Mouse (Mus musculus) intestine, postnatal 0 days (tissue): Measurements from ENCODE around the gene Lrrc23. TPM values are rescaled to one million over a fixed set of nuclear protein-coding genes. Genes with fewer than 3 reads are reported as not detected.

Experiments used
- ATAC-seq: fragments of 200-750 bp; cut with Nextera tagmentation; 2 replicates; pipeline ENCODE4 v1.8.0; 2017; ENCODE audit warnings: mild to moderate bottlenecking, moderate TSS enrichment, moderate library complexity
- H3K27ac ChIP-seq: fragments of 300-500 bp; sonication (generic); 2 replicates; pipeline ENCODE4 v1.5.1; 2014; ENCODE audit warnings: mild to moderate bottlenecking, low read depth, low read length, moderate library complexity
- H3K27me3 ChIP-seq: fragments of 300-500 bp; sonication (generic); replicated peaks from 2 replicates; pipeline ENCODE4 v1.6.1; 2014; ENCODE audit warnings: low read length, mixed read lengths; ENCODE audit not compliant: control insufficient read depth, insufficient read depth
- H3K36me3 ChIP-seq: fragments of 300-500 bp; sonication (generic); 2 replicates; pipeline ENCODE4 v1.6.1; 2014; ENCODE audit warnings: mild to moderate bottlenecking, moderate library complexity; ENCODE audit not compliant: control insufficient read depth, insufficient read depth
- H3K4me1 ChIP-seq: fragments of 300-500 bp; sonication (generic); replicated peaks from 2 replicates; pipeline ENCODE4 v1.6.1; 2014; ENCODE audit warnings: antibody characterized with exemption, low read length, mixed read lengths; ENCODE audit not compliant: control insufficient read depth, insufficient read depth
- H3K4me2 ChIP-seq: fragments of 300-500 bp; sonication (generic); replicated peaks from 2 replicates; pipeline ENCODE4 v1.6.1; 2014; ENCODE audit warnings: low read depth, mild to moderate bottlenecking, moderate library complexity
- H3K4me3 ChIP-seq: fragments of 300-500 bp; sonication (generic); 2 replicates; pipeline ENCODE4 v1.5.1; 2014; ENCODE audit warnings: low read depth, low read length
- H3K9ac ChIP-seq: fragments of 300-500 bp; sonication (generic); 2 replicates; pipeline ENCODE4 v1.6.1; 2014; ENCODE audit warnings: mild to moderate bottlenecking, low read depth, low read length
- H3K9me3 ChIP-seq: fragments of 300-500 bp; sonication (generic); 2 replicates; pipeline ENCODE4 v1.6.1; 2016; ENCODE audit warnings: mixed run types; ENCODE audit not compliant: control insufficient read depth
- CTCF ChIP-seq: sonication (generic); IDR thresholded peaks from 2 replicates; pipeline ENCODE4 v1.5.1; 2016; ENCODE audit warnings: low read depth, mild to moderate bottlenecking, control low read depth, antibody characterized with exemption, moderate library complexity
- WGBS: fragments of 180-500 bp; shearing (Covaris S2); extraction: QIAGEN DNeasy Blood & Tissue Kit; methylation state at CpG from one replicate; pipeline ENCODE4 v1.1.7; 2014; 5-methylcytosine and 5-hydroxymethylcytosine counted together
- polyA plus RNA-seq: library from polyadenylated mRNA; unstranded; fragments of >200 nt; fragmentation: Nextera tagmentation; extraction: Ambion mirVana; gene quantifications from 2 replicates; pipeline ENCODE4 v1.2.1, GENCODE M21; 2015

Lrrc23 gene
- polyA plus RNA-seq, 1 experiment from 2014 or later: 0.21 TPM

GRCm38 (mm10) chr6:124809052-124809774 is 29.7 kb upstream of the Lrrc23 start:
- Histone ChIP-seq H3K4me3 (peak overlapping the region; percentile 64), H3K9ac (peak overlapping the region; percentile 73), H3K9me3 (no peaks in the 10 kb centered on the region), H3K4me2 (peak overlapping the region; percentile 95), H3K4me1 (peaks cover 14% of the 10 kb centered on the region; the same call in 1 of the 2 replicates), H3K27ac (peak overlapping the region; percentile 95), H3K36me3 (peaks cover 26% of the 10 kb centered on the region; the same call in 1 of the 2 replicates), H3K27me3 (no peaks in the 10 kb centered on the region)
- ATAC-seq: 0 out of 2 replicates have a peak, but pooled peaks have one; percentile 8
- under 1% methylated on average over 35 of the region's 35 CpGs for WGBS
- TF ChIP-seq CTCF: peak; percentile 91

GRCm38 (mm10) chr6:124808358-124809012 is 29.0 kb upstream of the Lrrc23 start, which contains the start of gene Spsb2:
Gene Spsb2, plus strand, starts transcription at chr6:124808661.
- Histone ChIP-seq H3K4me2 (peak within 1 kb of the TSS; percentile 95), H3K4me1 (peaks cover 14% of the 10 kb centered on the region; the same call in 1 of the 2 replicates), H3K27me3 (no peaks in the 10 kb centered on the region), H3K9ac (peak within 1 kb of the TSS; percentile 73), H3K9me3 (no peaks in the 10 kb centered on the region), H3K27ac (peak within 1 kb of the TSS; percentile 95), H3K4me3 (peak within 1 kb of the TSS; percentile 64), H3K36me3 (peaks cover 26% of the 10 kb centered on the region; the same call in 1 of the 2 replicates)
- peak; percentile 61 for ATAC-seq
- TF ChIP-seq CTCF: no peak
- WGBS: 1% methylated on average over 29 of the region's 29 CpGs

- Histone ChIP-seq H3K27me3 (no peaks in the 10 kb centered on the region), H3K4me1 (peaks cover 14% of the 10 kb centered on the region; the same call in 1 of the 2 replicates), H3K36me3 (peaks cover 26% of the 10 kb centered on the region; the same call in 1 of the 2 replicates), H3K9ac (no peak overlapping the region), H3K4me2 (peak overlapping the region; percentile 95), H3K4me3 (peak overlapping the region; percentile 64), H3K9me3 (no peaks in the 10 kb centered on the region), H3K27ac (peak overlapping the region; percentile 95)
- no peak for TF ChIP-seq CTCF
- 41% methylated on average over 6 of the region's 6 CpGs for WGBS
- ATAC-seq: peak; percentile 2
Observed at GRCm38 (mm10) chr6:124807986-124808357, 28.4 kb upstream of the Lrrc23 start.

GRCm38 (mm10) chr6:124807366-124807765 is 27.8 kb upstream of the Lrrc23 start:
- Histone ChIP-seq H3K4me3 (no peak overlapping the region), H3K4me2 (no peak overlapping the region), H3K27ac (0 out of 2 replicates have a peak overlapping the region, but pooled peaks have one; percentile 41), H3K9ac (no peak overlapping the region), H3K9me3 (no peaks in the 10 kb centered on the region), H3K4me1 (peaks cover 9% of the 10 kb centered on the region; the same call in 1 of the 2 replicates), H3K36me3 (peaks cover 26% of the 10 kb centered on the region; the same call in 1 of the 2 replicates), H3K27me3 (no peaks in the 10 kb centered on the region)
- 83% methylated on average over 4 of the region's 4 CpGs for WGBS
- no peak for ATAC-seq
- TF ChIP-seq CTCF: no peak

GRCm38 (mm10) chr6:124806446-124807140 is 27.1 kb upstream of the Lrrc23 start:
- Histone ChIP-seq H3K9ac (peak overlapping the region; percentile 23; the same call in 1 of the 2 replicates), H3K9me3 (no peaks in the 10 kb centered on the region), H3K4me1 (peaks cover 9% of the 10 kb centered on the region; the same call in 1 of the 2 replicates), H3K4me3 (0 out of 2 replicates have a peak overlapping the region, but pooled peaks have one; percentile 45), H3K27me3 (no peaks in the 10 kb centered on the region), H3K4me2 (peak overlapping the region; percentile 78), H3K27ac (peak overlapping the region; percentile 83), H3K36me3 (peaks cover 19% of the 10 kb centered on the region; the same call in 1 of the 2 replicates)
- no peak for ATAC-seq
- TF ChIP-seq CTCF: no peak
- WGBS: 74% methylated on average over 7 of the region's 7 CpGs
